Mouse (Mus musculus) heart, postnatal 14 days (tissue): ENCODE measurements around the gene Smim22. TPM values are rescaled to one million over a fixed set of nuclear protein-coding genes. Genes with fewer than 3 reads are reported as not detected.

Source experiments
- DNase-seq, 2 experiments: peaks; one replicate each; pipeline ENCODE4 v3.0.0; 2021 to 2022
- intact Hi-C: fragments of 180-260 bp; cut with DNase I; formaldehyde crosslinking; loops from one replicate; pipeline ENCODE4 v1.15.1; 2025
- total RNA-seq, 2 experiments: library from RNA; stranded (reverse); gene quantifications; 2 replicates each; pipeline ENCODE4 v1.2.3; 2021

Gene Smim22
- total RNA-seq, 2 experiments from 2014 or later: not detected

GRCm38 (mm10) chr16:5000611-5001010 is 6.5 kb upstream of the Smim22 start:
- intact Hi-C loops: no loop called here
- DNase-seq: no peak

GRCm38 (mm10) chr16:5007492-5007891 is 404 bp downstream of the Smim22 start:
- no peak for DNase-seq
- intact Hi-C loops: no loop called here

GRCm38 (mm10) chr16:5008076-5008475 is 988 bp downstream of the Smim22 start:
- intact Hi-C loops: no loop called here
- DNase-seq: no peak

- DNase-seq: peak in 1 of 2 experiments; percentile 12
- intact Hi-C loops: no loop called here
Observed at GRCm38 (mm10) chr16:5010371-5010935, 3.4 kb downstream of the Smim22 start.

GRCm38 (mm10) chr16:5011285-5011684 is 4.2 kb downstream of the Smim22 start:
- DNase-seq: no peak
- intact Hi-C loops: no loop called here

GRCm38 (mm10) chr16:5012036-5013005 is 5.2 kb downstream of the Smim22 start:
- no peak for DNase-seq
- intact Hi-C loops: loop anchor here (2.0 kb wide), 2 partner anchors 38 to 48 kb away; partner anchors contain the start of genes Anks3 and Ubn1

- DNase-seq: peak; percentile 96 to 97
- intact Hi-C loops: loop anchor here (2.0 kb wide), 2 partner anchors 38 to 48 kb away; partner anchors contain the start of genes Anks3 and Ubn1
Observed at GRCm38 (mm10) chr16:5013054-5013838, 6.2 kb downstream of the Smim22 start, which contains the start of gene Rogdi. Rogdi (minus strand) TSS chr16:5013553.

- DNase-seq: no peak
- intact Hi-C loops: no loop called here
Observed at GRCm38 (mm10) chr16:5014578-5014977, 7.5 kb downstream of the Smim22 start.

GRCm38 (mm10) chr16:5024021-5024420 is 16.9 kb downstream of the Smim22 start:
- intact Hi-C loops: loop anchor here (5.0 to 10.0 kb wide), 2 partner anchors 53 to 329 kb away; no protein-coding TSS in a partner anchor
- DNase-seq: no peak

- intact Hi-C loops: loop anchor here (10.0 kb wide), 1 partner anchor 335 kb away; no protein-coding TSS in a partner anchor
Observed at GRCm38 (mm10) chr16:5029847-5030246, 22.8 kb downstream of the Smim22 start.

GRCm38 (mm10) chr16:5035591-5035990 is 28.5 kb downstream of the Smim22 start:
- intact Hi-C loops: no loop called here
- no peak for DNase-seq

More at GRCm38 (mm10) chr16:5029847-5030246, 22.8 kb downstream of the Smim22 start:
- no peak for DNase-seq

- intact Hi-C loops: no loop called here
- peak; percentile 25 to 26 for DNase-seq
Observed at GRCm38 (mm10) chr16:5036649-5037234, 29.7 kb downstream of the Smim22 start.

- intact Hi-C loops: no loop called here
- DNase-seq: no peak
Observed at GRCm38 (mm10) chr16:5045322-5045721, 38.2 kb downstream of the Smim22 start.

GRCm38 (mm10) chr16:5049182-5049773 is 42.2 kb downstream of the Smim22 start:
- no peak for DNase-seq
- intact Hi-C loops: no loop called here

GRCm38 (mm10) chr16:5049774-5050234 is 42.7 kb downstream of the Smim22 start, which contains the start of the genes Glyr1 and Ubn1:
Glyr1 (minus strand) TSS chr16:5049863.
Ubn1 (plus strand) TSS chr16:5050057.
- intact Hi-C loops: loop anchor here (2.0 to 5.0 kb wide), 2 partner anchors 37 to 97 kb away; partner anchors contain the start of genes Rogdi and Sec14l5
- DNase-seq: peak; percentile 99

GRCm38 (mm10) chr16:5050251-5051110 is 43.4 kb downstream of the Smim22 start:
- peak; percentile 83 for DNase-seq
- intact Hi-C loops: loop anchor here (2.0 to 5.0 kb wide), 2 partner anchors 38 to 97 kb away; partner anchors contain the start of genes Rogdi and Sec14l5
